Comparison of ENCODE assay signal across 14 mouse cellular contexts in genomic region chr5:34165793-34166192, GRCm38 (mm10). TPM values are rescaled to one million over a fixed set of nuclear protein-coding genes. Genes with fewer than 3 reads are reported as not detected.
DNase-seq lines count a peak whose midpoint lies in the region; ATAC-seq and TF ChIP-seq lines count a peak whose summit lies in the region.
"Had no signal": no experiment of that assay in that cellular context is flagged by ENCODE, and none has a peak within 500 bp of the region (broad histone marks: within the 10 kb centered on the region; RNA-seq: fewer than 3 reads in every experiment).

No protein-coding gene starts in this region.

- no peak overlapping the region for H3K9ac ChIP-seq in heart, postnatal 0 days (replicated peaks; ENCODE audit: low read depth, low read length)
- H3K9ac ChIP-seq in liver, embryonic 14.5 days (replicated peaks) = peak overlapping the region; percentile 56

- no peak for ATAC-seq in heart, postnatal 0 days (ENCODE audit: insufficient read depth, low read depth)
- ATAC-seq in G1E (ENCODE audit: extremely low read depth, insufficient number of reproducible peaks, low FRiP score, poor library complexity, severe bottlenecking) = no peak
- ATAC-seq in liver, embryonic 14.5 days (ENCODE audit: insufficient read depth) = no peak
- ATAC-seq: forebrain, embryonic 14.5 days; intestine, embryonic 16.5 days had no signal

- H3K4me3 ChIP-seq in heart, postnatal 0 days (ENCODE audit: low read depth, low read length) = no peak overlapping the region
- H3K4me3 ChIP-seq in G1E (ENCODE audit: low read depth, low read length) = peak overlapping the region; percentile 52; the same call in 1 of the 2 replicates
- peak overlapping the region in 1 of 2 experiments; percentile 45; a peak in 3 of 4 replicates for H3K4me3 ChIP-seq in liver, embryonic 14.5 days (ENCODE audit: insufficient read depth in 1 of 2, low read depth in 2 of 2, low read length in 2 of 2)
- H3K4me3 ChIP-seq: hindbrain, embryonic 10.5 days; neural tube, embryonic 15.5 days had no signal

- H3K27me3 ChIP-seq in heart, postnatal 0 days (ENCODE audit: control insufficient read depth, insufficient read depth, low read length) = no peaks in the 10 kb centered on the region
- H3K27me3 ChIP-seq in G1E (ENCODE audit: insufficient read depth, low read length) = no peaks in the 10 kb centered on the region
- H3K27me3 ChIP-seq in liver, embryonic 14.5 days (ENCODE audit: control insufficient read depth, insufficient read depth, low read length) = no peaks in the 10 kb centered on the region
- H3K27me3 ChIP-seq: neural tube, embryonic 15.5 days had no signal

- no peak for TF ChIP-seq CTCF in heart, postnatal 0 days (IDR thresholded peaks at IDR 0.05; ENCODE audit: low read depth)
- TF ChIP-seq CTCF in G1E (IDR thresholded peaks at IDR 0.05; ENCODE audit: low read depth, low read length) = no peak
- no peak for TF ChIP-seq CTCF in liver, embryonic 14.5 days (IDR thresholded peaks at IDR 0.05; ENCODE audit: low read depth)

- 21% methylated on average over 4 of the region's 4 CpGs for WGBS in heart, postnatal 0 days
- WGBS in liver, embryonic 14.5 days (ENCODE audit: insufficient replicate concordance) = 10% methylated on average over 4 of the region's 4 CpGs

- no peak overlapping the region for H3K27ac ChIP-seq in heart, postnatal 0 days (ENCODE audit: low read depth)
- no peak overlapping the region for H3K27ac ChIP-seq in liver, embryonic 14.5 days
- H3K27ac ChIP-seq: hindbrain, embryonic 10.5 days; neural tube, embryonic 15.5 days had no signal

- DNase-seq in heart, postnatal 0 days (ENCODE audit: low spot score) = no peak
- no peak for DNase-seq in heart, adult 9 months (ENCODE audit: low spot score in 2 of 2)
- DNase-seq in A20 (ENCODE audit: low read depth, low spot score) (peak; percentile 54), G1E (ENCODE audit: low spot score) (no peak)
- peak in 1 of 3 experiments; percentile 15 for DNase-seq in liver, embryonic 14.5 days (ENCODE audit: low read depth in 3 of 3, low spot score in 3 of 3)
- no peak for DNase-seq in B cell, adult 2 months
- DNase-seq in layer of hippocampus, adult 9-10 months (ENCODE audit: low spot score) = no peak
- DNase-seq: kidney, postnatal 14 days; lung, adult 18-20 months had no signal

- H3K4me2 ChIP-seq in heart, postnatal 0 days (ENCODE audit: low read depth, low read length) = peak overlapping the region; percentile 24; the same call in 1 of the 2 replicates
- H3K4me2 ChIP-seq in liver, embryonic 14.5 days (ENCODE audit: low read depth) = peak overlapping the region; percentile 67
- H3K4me2 ChIP-seq: midbrain, embryonic 11.5 days; neural tube, embryonic 15.5 days had no signal

- H3K9me3 ChIP-seq in heart, postnatal 0 days (replicated peaks; ENCODE audit: control insufficient read depth, low read length) = no peaks in the 10 kb centered on the region
- H3K9me3 ChIP-seq in G1E (replicated peaks) = no peaks in the 10 kb centered on the region
- H3K9me3 ChIP-seq in liver, embryonic 14.5 days (ENCODE audit: control insufficient read depth, low read length) = no peaks in the 10 kb centered on the region
- H3K9me3 ChIP-seq: hindbrain, embryonic 10.5 days; neural tube, embryonic 15.5 days had no signal

- H3K36me3 ChIP-seq in heart, postnatal 0 days (replicated peaks; ENCODE audit: control insufficient read depth, insufficient read depth, low read length) = peaks cover 14% of the 10 kb centered on the region
- peaks cover 26% of the 10 kb centered on the region for H3K36me3 ChIP-seq in G1E (replicated peaks)
- H3K36me3 ChIP-seq in liver, embryonic 14.5 days (replicated peaks; ENCODE audit: control insufficient read depth, insufficient read depth, low read depth) = peaks cover 16% of the 10 kb centered on the region

- peaks cover 3% of the 10 kb centered on the region; the same call in 1 of the 2 replicates for H3K4me1 ChIP-seq in heart, postnatal 0 days (ENCODE audit: control insufficient read depth, insufficient read depth)
- peaks cover 32% of the 10 kb centered on the region for H3K4me1 ChIP-seq in G1E (ENCODE audit: insufficient read depth, low read depth, low read length)
- H3K4me1 ChIP-seq in liver, embryonic 14.5 days (replicated peaks; ENCODE audit: control insufficient read depth in 2 of 2, insufficient read depth in 2 of 2, low read length in 1 of 2) = peaks cover 3 to 12% of the 10 kb centered on the region in 2 experiments; a peak in 3 of 4 replicates

- TF ChIP-seq EP300 in heart, postnatal 0 days (IDR thresholded peaks at IDR 0.05; ENCODE audit: low read depth) = no peak
- TF ChIP-seq EP300 in liver, embryonic 14.5 days (IDR thresholded peaks at IDR 0.05; ENCODE audit: low read depth) = 0 out of 2 replicates have a peak, but pooled peaks have one; percentile 7

RNA-seq across cellular contexts. Expression of gene Poln, which starts 3.5 kb away (rescaled TPM):
- total RNA-seq in heart, postnatal 0 days (2014; rRNA removed; ENCODE audit: low replicate concordance) = 0.19 TPM in 1 of 2 replicates, not detected in the other
- polyA plus RNA-seq in heart, postnatal 0 days (2015; fragmentation: Nextera tagmentation; extraction: Ambion mirVana) = 0.54 and 1.3 TPM in 2 replicates
- 0.83 TPM in 1 of 2 replicates, not detected in the other for total RNA-seq in G1E (2014; fragmentation: Nextera tagmentation)
- 2.9 and 3.4 TPM in 2 replicates for total RNA-seq in G1E (2017)
- polyA plus RNA-seq in G1E (2012) = not detected in 2 replicates
- 0.24 and 0.32 TPM in 2 replicates for polyA plus RNA-seq in liver, embryonic 14.5 days (2012; rRNA removed)
- 0.42 and 0.57 TPM in 2 replicates for polyA plus RNA-seq in liver, embryonic 14.5 days (2014; fragmentation: Nextera tagmentation; extraction: Ambion mirVana)

RNA-seq across cellular contexts. Expression of gene Haus3, which starts 3.5 kb away (rescaled TPM):
- 5.6 and 17.9 TPM in 2 replicates for total RNA-seq in heart, postnatal 0 days (2014; rRNA removed; ENCODE audit: low replicate concordance)
- polyA plus RNA-seq in heart, postnatal 0 days (2015; fragmentation: Nextera tagmentation; extraction: Ambion mirVana) = 11.4 and 11.6 TPM in 2 replicates
- total RNA-seq in G1E (2014; fragmentation: Nextera tagmentation) (85.7 and 94.2 TPM in 2 replicates), G1E (2017) (111 and 121 TPM in 2 replicates)
- polyA plus RNA-seq in G1E (2012) = 1.3 and 2.0 TPM in 2 replicates
- polyA plus RNA-seq in liver, embryonic 14.5 days (2012; rRNA removed) = 3.9 and 9.3 TPM in 2 replicates
- polyA plus RNA-seq in liver, embryonic 14.5 days (2014; fragmentation: Nextera tagmentation; extraction: Ambion mirVana) = 21.7 and 21.8 TPM in 2 replicates

RNA-seq across cellular contexts. Expression of gene Mxd4, which starts 21.7 kb away (rescaled TPM):
- 104 and 114 TPM in 2 replicates for total RNA-seq in heart, postnatal 0 days (2014; rRNA removed; ENCODE audit: low replicate concordance)
- polyA plus RNA-seq in heart, postnatal 0 days (2015; fragmentation: Nextera tagmentation; extraction: Ambion mirVana) = 22.5 and 24.5 TPM in 2 replicates
- total RNA-seq in G1E (2014; fragmentation: Nextera tagmentation) (9.8 and 12.8 TPM in 2 replicates), G1E (2017) (28.4 and 38.6 TPM in 2 replicates)
- 15.0 and 17.9 TPM in 2 replicates for polyA plus RNA-seq in G1E (2012)
- 5.9 and 6.6 TPM in 2 replicates for polyA plus RNA-seq in liver, embryonic 14.5 days (2012; rRNA removed)
- polyA plus RNA-seq in liver, embryonic 14.5 days (2014; fragmentation: Nextera tagmentation; extraction: Ambion mirVana) = 4.0 and 4.7 TPM in 2 replicates
